Mouse (Mus musculus) limb, embryonic 10.5 days (tissue): ENCODE measurements at regions not wholly inside any gene's neighbourhood (a gene's known extent, or its start where the extent isn't known, plus 50 kb on each side); places are given as distances from the start of the nearest gene placed in this dataset.

Experiments
- DNase-seq: peaks from one replicate; pipeline ENCODE4 v3.0.0-alpha.2; 2017; ENCODE audit warnings: low spot score
- H3K27ac ChIP-seq: fragments of 300-500 bp; sonication (generic); 2 replicates; pipeline ENCODE4 v1.5.1; 2016; ENCODE audit warnings: mild to moderate bottlenecking
- H3K27me3 ChIP-seq: fragments of 300-500 bp; sonication (generic); 2 replicates; pipeline ENCODE4 v1.6.1; 2016; ENCODE audit warnings: low read depth, mild to moderate bottlenecking; ENCODE audit not compliant: poor library complexity, severe bottlenecking
- H3K36me3 ChIP-seq: fragments of 300-500 bp; sonication (generic); 2 replicates; pipeline ENCODE4 v1.6.1; 2016; ENCODE audit warnings: mild to moderate bottlenecking, moderate library complexity
- H3K4me1 ChIP-seq: fragments of 300-500 bp; sonication (generic); 2 replicates; pipeline ENCODE4 v1.6.1; 2016
- H3K4me3 ChIP-seq: fragments of 300-500 bp; sonication (generic); 2 replicates; pipeline ENCODE4 v1.5.1; 2016; ENCODE audit warnings: mild to moderate bottlenecking, moderate library complexity
- H3K9me3 ChIP-seq: fragments of 300-500 bp; sonication (generic); replicated peaks from 2 replicates; pipeline ENCODE4 v1.6.1; 2016; ENCODE audit warnings: mild to moderate bottlenecking
- WGBS: fragments of 180-500 bp; shearing (Covaris S2); methylation state at CpG from one replicate; pipeline ENCODE4 v1.1.7; 2016; 5-methylcytosine and 5-hydroxymethylcytosine counted together

DNA sequence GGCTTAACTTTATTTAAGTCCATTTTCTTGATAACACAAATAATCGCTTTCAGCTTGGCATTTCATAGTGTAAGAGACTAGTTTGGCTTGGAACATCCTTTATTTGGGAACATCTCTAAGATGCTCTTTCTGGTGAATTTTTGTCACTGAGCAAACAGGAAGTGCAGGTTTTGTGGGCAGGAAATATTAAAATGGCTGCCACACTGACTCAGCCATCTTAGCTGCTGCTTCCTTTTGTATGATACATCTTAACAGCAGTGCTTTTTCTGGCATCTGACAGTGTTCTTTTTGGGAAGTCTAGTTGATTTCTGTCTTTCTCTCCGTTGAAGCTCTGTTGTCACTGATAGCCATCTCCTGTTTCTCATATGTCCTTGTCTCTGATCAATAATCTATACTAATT is 329.4 kb upstream of the Tet2 start:
- H3K4me3 ChIP-seq = no peak overlapping the region
- peaks cover 18% of the 10 kb centered on the region for H3K4me1 ChIP-seq
- no peak overlapping the region for H3K27ac ChIP-seq
- no peaks in the 10 kb centered on the region for H3K9me3 ChIP-seq
- 91% methylated on average over 2 of the region's 2 CpGs for WGBS
- no peak for DNase-seq
- no peaks in the 10 kb centered on the region for H3K36me3 ChIP-seq
- no peaks in the 10 kb centered on the region for H3K27me3 ChIP-seq

GRCm38 (mm10) chr3:133876439-133877072 is 331.6 kb upstream of the Tet2 start:
- peak; percentile 77 for DNase-seq
- Histone ChIP-seq H3K9me3 (no peaks in the 10 kb centered on the region), H3K36me3 (no peaks in the 10 kb centered on the region), H3K4me1 (peaks cover 37% of the 10 kb centered on the region), H3K27me3 (no peaks in the 10 kb centered on the region), H3K4me3 (peak overlapping the region; percentile 39), H3K27ac (peak overlapping the region; percentile 81)
- WGBS = 9% methylated on average over 13 of the region's 13 CpGs

GRCm38 (mm10) chr3:133877310-133877709 is 332.4 kb upstream of the Tet2 start:
- Histone ChIP-seq H3K27ac (peak overlapping the region; percentile 81), H3K9me3 (no peaks in the 10 kb centered on the region), H3K4me1 (peaks cover 37% of the 10 kb centered on the region), H3K36me3 (no peaks in the 10 kb centered on the region), H3K4me3 (peak overlapping the region; percentile 39; the same call in 1 of the 2 replicates), H3K27me3 (no peaks in the 10 kb centered on the region)
- 38% methylated on average over 5 of the region's 5 CpGs for WGBS
- DNase-seq = peak; percentile 43

DNA sequence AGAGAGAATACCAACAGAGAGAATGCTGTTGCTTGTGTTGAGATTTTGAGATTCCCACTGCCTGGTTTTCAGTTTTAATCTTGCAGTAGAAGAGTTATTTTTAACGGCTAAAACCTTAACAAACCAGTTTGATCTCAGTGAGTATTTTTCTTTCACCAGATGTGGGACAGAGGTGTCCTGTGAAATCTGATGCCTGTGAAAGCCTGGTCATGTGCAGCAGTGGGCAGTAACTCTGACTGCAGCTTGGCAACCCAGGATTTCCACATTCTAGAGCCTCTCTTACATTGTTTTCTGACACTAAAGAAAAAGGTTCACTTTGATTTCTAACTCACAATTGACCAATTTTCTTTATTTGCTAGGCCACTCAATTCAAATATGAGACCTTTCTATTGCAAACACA is 335.7 kb upstream of the Tet2 start:
- no peak overlapping the region for H3K4me3 ChIP-seq
- no peaks in the 10 kb centered on the region for H3K27me3 ChIP-seq
- no peaks in the 10 kb centered on the region for H3K36me3 ChIP-seq
- H3K9me3 ChIP-seq = no peaks in the 10 kb centered on the region
- no peak for DNase-seq
- peaks cover 37% of the 10 kb centered on the region for H3K4me1 ChIP-seq
- 10% methylated on average over 1 of the region's 1 CpGs for WGBS
- peak overlapping the region; percentile 71 for H3K27ac ChIP-seq

- no peak for DNase-seq
- H3K4me3 ChIP-seq = no peak overlapping the region
- 89% methylated on average over 3 of the region's 3 CpGs for WGBS
Observed at GRCm38 (mm10) chr3:133901931-133902330, 334.4 kb upstream of the Cxxc4 start.

GRCm38 (mm10) chr3:133922200-133922599 is 314.1 kb upstream of the Cxxc4 start:
- Histone ChIP-seq H3K27me3 (no peaks in the 10 kb centered on the region), H3K4me1 (no peaks in the 10 kb centered on the region; the same call in 1 of the 2 replicates), H3K4me3 (no peak overlapping the region), H3K36me3 (no peaks in the 10 kb centered on the region), H3K27ac (no peak overlapping the region), H3K9me3 (no peaks in the 10 kb centered on the region)
- DNase-seq = no peak

More at GRCm38 (mm10) chr3:133901931-133902330, 334.4 kb upstream of the Cxxc4 start:
- H3K36me3 ChIP-seq = no peaks in the 10 kb centered on the region
- no peak overlapping the region for H3K27ac ChIP-seq
- H3K4me1 ChIP-seq = no peaks in the 10 kb centered on the region
- H3K9me3 ChIP-seq = no peaks in the 10 kb centered on the region
- H3K27me3 ChIP-seq = no peaks in the 10 kb centered on the region

DNA sequence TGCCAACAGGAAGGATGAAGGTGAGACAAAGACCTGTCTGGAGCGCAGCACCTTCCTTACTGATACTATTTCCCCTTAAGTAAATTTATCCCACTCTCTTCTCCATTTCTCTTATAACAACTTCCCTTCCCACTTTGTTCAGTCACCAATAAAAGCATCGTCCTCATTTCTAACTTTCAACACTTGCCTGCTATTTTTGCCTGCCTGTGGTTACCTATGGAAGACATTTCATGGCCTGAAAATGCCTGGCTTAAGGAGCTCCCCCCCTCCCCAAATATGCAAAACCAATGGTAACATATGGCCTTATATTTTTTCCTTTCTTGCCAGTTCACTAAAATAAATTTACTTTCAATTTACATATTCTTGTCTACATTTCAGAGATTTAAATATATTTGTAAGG is 271.0 kb upstream of the Cxxc4 start:
- no peaks in the 10 kb centered on the region for H3K36me3 ChIP-seq
- H3K27me3 ChIP-seq = no peaks in the 10 kb centered on the region
- H3K4me1 ChIP-seq = no peaks in the 10 kb centered on the region
- DNase-seq = no peak
- no peaks in the 10 kb centered on the region for H3K9me3 ChIP-seq
- H3K4me3 ChIP-seq = no peak overlapping the region
- H3K27ac ChIP-seq = no peak overlapping the region
- 84% methylated on average over 2 of the region's 2 CpGs for WGBS

- no peaks in the 10 kb centered on the region for H3K9me3 ChIP-seq
- 86% methylated on average over 6 of the region's 6 CpGs for WGBS
- no peak overlapping the region for H3K27ac ChIP-seq
- H3K4me3 ChIP-seq = no peak overlapping the region
- H3K36me3 ChIP-seq = no peaks in the 10 kb centered on the region
- no peaks in the 10 kb centered on the region for H3K4me1 ChIP-seq
- no peaks in the 10 kb centered on the region for H3K27me3 ChIP-seq
- no peak for DNase-seq
Observed at GRCm38 (mm10) chr3:133968176-133968575, 268.1 kb upstream of the Cxxc4 start.

DNA sequence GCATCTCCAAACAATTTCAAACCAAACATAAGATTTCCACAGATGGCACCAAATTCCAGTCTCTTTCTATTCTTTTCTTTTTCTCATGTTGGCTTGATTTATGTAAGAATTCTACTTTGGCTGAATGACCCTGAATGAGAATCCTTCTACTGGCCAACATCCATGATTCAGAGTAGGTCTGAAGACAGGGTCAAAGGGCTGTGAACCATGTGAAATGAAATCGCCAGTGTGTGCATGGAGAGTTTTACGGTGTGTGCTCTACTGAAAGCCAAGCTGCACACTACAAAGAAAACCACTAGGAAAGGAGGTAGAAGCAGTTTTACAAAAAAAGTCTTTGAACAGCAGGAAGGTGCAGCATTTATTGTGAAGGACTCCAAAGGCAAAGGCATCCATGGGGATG is 263.5 kb upstream of the Cxxc4 start:
- Histone ChIP-seq H3K4me3 (no peak overlapping the region), H3K36me3 (no peaks in the 10 kb centered on the region), H3K9me3 (no peaks in the 10 kb centered on the region), H3K27ac (no peak overlapping the region), H3K4me1 (no peaks in the 10 kb centered on the region), H3K27me3 (no peaks in the 10 kb centered on the region)
- WGBS = 78% methylated on average over 2 of the region's 2 CpGs
- DNase-seq = no peak

DNA sequence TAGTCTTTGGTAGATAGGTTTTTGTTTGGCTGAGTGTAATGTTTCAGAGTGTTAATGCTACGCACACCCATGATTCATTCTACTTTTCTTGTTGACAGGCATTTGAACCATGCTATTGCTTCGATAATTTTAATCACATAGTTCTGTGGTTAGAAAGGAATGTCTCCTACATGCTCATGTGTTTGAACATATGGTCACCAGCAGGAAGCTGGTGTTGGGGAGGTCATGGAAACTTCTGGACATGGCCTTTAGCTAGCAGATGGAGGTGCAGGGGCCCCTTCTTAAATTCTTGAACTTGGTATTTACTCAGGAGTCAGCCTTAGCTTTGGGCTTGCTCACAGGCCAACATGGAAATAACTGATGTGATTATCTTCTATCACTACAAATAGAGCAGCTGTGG is 248.6 kb upstream of the Cxxc4 start:
- Histone ChIP-seq H3K27ac (no peak overlapping the region), H3K9me3 (no peaks in the 10 kb centered on the region), H3K27me3 (no peaks in the 10 kb centered on the region), H3K4me3 (no peak overlapping the region), H3K4me1 (no peaks in the 10 kb centered on the region), H3K36me3 (no peaks in the 10 kb centered on the region)
- no peak for DNase-seq
- 89% methylated on average over 2 of the region's 2 CpGs for WGBS

- Histone ChIP-seq H3K9me3 (no peaks in the 10 kb centered on the region), H3K36me3 (no peaks in the 10 kb centered on the region), H3K27ac (no peak overlapping the region), H3K27me3 (no peaks in the 10 kb centered on the region), H3K4me3 (no peak overlapping the region), H3K4me1 (no peaks in the 10 kb centered on the region)
- WGBS = 89% methylated on average over 2 of the region's 2 CpGs
- DNase-seq = no peak
Observed at GRCm38 (mm10) chr3:133993971-133994370, 242.3 kb upstream of the Cxxc4 start.

- Histone ChIP-seq H3K4me3 (no peak overlapping the region), H3K27ac (no peak overlapping the region), H3K27me3 (no peaks in the 10 kb centered on the region), H3K9me3 (no peaks in the 10 kb centered on the region), H3K36me3 (no peaks in the 10 kb centered on the region), H3K4me1 (no peaks in the 10 kb centered on the region)
- WGBS = 91% methylated on average over 8 of the region's 8 CpGs
- DNase-seq = no peak
Observed at GRCm38 (mm10) chr3:133999965-134000364, 236.3 kb upstream of the Cxxc4 start.

GRCm38 (mm10) chr3:134000595-134000994 is 235.7 kb upstream of the Cxxc4 start:
- Histone ChIP-seq H3K9me3 (no peaks in the 10 kb centered on the region), H3K4me1 (no peaks in the 10 kb centered on the region), H3K27me3 (no peaks in the 10 kb centered on the region), H3K36me3 (no peaks in the 10 kb centered on the region), H3K27ac (no peak overlapping the region), H3K4me3 (no peak overlapping the region)
- 81% methylated on average over 1 of the region's 1 CpGs for WGBS
- DNase-seq = no peak

DNA sequence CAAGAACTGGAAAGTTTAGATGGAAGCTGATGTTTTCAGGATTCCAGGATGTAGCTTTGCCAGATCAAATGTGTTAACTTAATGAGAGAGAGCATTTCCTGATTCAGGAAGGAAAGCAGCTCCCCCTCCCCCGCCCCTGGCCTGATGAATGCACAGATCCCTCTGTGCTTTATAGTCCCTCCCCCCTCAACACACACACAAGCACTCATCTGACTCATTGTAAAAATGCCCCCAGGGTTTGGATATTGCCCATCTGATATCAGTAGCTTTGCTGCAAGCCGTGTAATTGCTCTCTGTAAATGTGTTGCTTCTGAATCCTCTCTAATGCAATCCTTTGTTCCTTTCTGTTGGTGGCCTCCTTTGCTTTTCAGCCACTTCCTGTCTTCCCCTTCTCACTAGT is 221.5 kb upstream of the Cxxc4 start:
- DNase-seq = peak; percentile 42
- H3K4me3 ChIP-seq = no peak overlapping the region
- H3K27ac ChIP-seq = 0 out of 2 replicates have a peak overlapping the region, but pooled peaks have one; percentile 42

More for the DNA sequence above, 221.5 kb upstream of the Cxxc4 start:
- Histone ChIP-seq H3K27me3 (no peaks in the 10 kb centered on the region), H3K36me3 (no peaks in the 10 kb centered on the region), H3K4me1 (peaks cover 11% of the 10 kb centered on the region), H3K9me3 (no peaks in the 10 kb centered on the region)
- 44% methylated on average over 2 of the region's 2 CpGs for WGBS
